Comparison of ENCODE assay signal across 24 mouse cellular contexts in the genomic region with DNA sequence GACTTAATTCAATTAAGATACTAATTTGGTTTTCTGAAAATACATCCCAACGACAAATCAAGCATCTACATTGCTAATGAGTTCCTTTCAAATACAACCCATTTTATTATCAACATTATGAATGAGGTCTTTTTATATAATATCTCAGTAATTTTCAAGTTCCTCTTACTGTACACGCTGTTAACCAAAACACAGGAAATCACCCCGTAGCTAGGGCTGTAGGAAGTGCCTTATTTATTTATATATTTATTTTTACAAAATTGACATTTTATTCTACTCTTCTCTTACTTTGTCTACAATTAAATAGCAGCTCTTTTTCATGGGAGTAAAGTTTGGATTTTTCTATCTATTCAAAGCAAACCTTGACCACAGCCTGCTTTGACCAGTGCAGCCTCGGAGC. TPM values are rescaled to one million over a fixed set of nuclear protein-coding genes. Genes with fewer than 3 reads are reported as not detected.
"Had no signal": no experiment of that assay in that cellular context is flagged by ENCODE, and none has a peak within 500 bp of the region (broad histone marks: within the 10 kb centered on the region; RNA-seq: fewer than 3 reads in every experiment).

No protein-coding gene starts in this region.

- H3K27ac ChIP-seq: midbrain, embryonic 13.5 days; midbrain, embryonic 15.5 days; neural tube, embryonic 12.5 days had no signal

- H3K4me3 ChIP-seq: midbrain, embryonic 13.5 days; midbrain, embryonic 15.5 days; neural tube, embryonic 12.5 days had no signal

- H3K27me3 ChIP-seq: midbrain, embryonic 13.5 days; midbrain, embryonic 15.5 days; neural tube, embryonic 12.5 days had no signal

- H3K4me1 ChIP-seq: midbrain, embryonic 13.5 days; midbrain, embryonic 15.5 days; neural tube, embryonic 12.5 days had no signal

- H3K4me2 ChIP-seq: lung, embryonic 14.5 days; midbrain, embryonic 11.5 days; midbrain, embryonic 13.5 days; midbrain, embryonic 15.5 days; neural tube, embryonic 12.5 days had no signal

- H3K9me3 ChIP-seq: midbrain, embryonic 13.5 days; midbrain, embryonic 15.5 days; neural tube, embryonic 12.5 days had no signal

- H3K9ac ChIP-seq: lung, embryonic 14.5 days; midbrain, embryonic 13.5 days; midbrain, embryonic 15.5 days; neural tube, embryonic 12.5 days had no signal

- DNase-seq: lung, adult 18-20 months; lung, embryonic 14.5 days; lung, postnatal 10 days; lung, postnatal 4 days; right cerebral cortex, postnatal 14 days; right cerebral cortex, postnatal 4 days; spleen, adult 18-20 months; thymus, adult 18-20 months; thymus, postnatal 14 days; thymus, postnatal 36 days had no signal

- H3K36me3 ChIP-seq: midbrain, embryonic 15.5 days had no signal

- ATAC-seq: midbrain, embryonic 13.5 days; midbrain, embryonic 15.5 days had no signal

RNA-seq across cellular contexts. Expression of a gene that starts 0.7 kb away (rescaled TPM):
- total RNA-seq: megakaryocyte, adult 5-6 weeks; midbrain, postnatal 0 days; monocyte, adult 5-6 weeks; neutrophil, adult 5-6 weeks had no signal
- polyA plus RNA-seq: lung, embryonic 14.5 days; lung, embryonic 16.5 days; midbrain, embryonic 11.5 days; midbrain, embryonic 13.5 days; midbrain, embryonic 15.5 days; midbrain, postnatal 0 days; neural tube, embryonic 12.5 days; neural tube, embryonic 14.5 days; small intestine, adult 2 months; stomach, embryonic 14.5 days; stomach, embryonic 16.5 days; thymus, postnatal 0 days had no signal
